Mouse (Mus musculus) liver, adult 2 months (tissue): ENCODE results near the gene Crtc1. TPM values are rescaled to one million over a fixed set of nuclear protein-coding genes. Genes with fewer than 3 reads are reported as not detected.

Experiments
- DNase-seq: peaks from one replicate; pipeline ENCODE4 v3.0.0-alpha.2; 2011; ENCODE audit warnings: low read depth, low spot score; ENCODE audit errors: extremely low read depth
- H3K27ac ChIP-seq: fragments of 200-500 bp; replicated peaks from 2 replicates; pipeline ENCODE4 v1.5.1; 2012; ENCODE audit warnings: low read depth, mild to moderate bottlenecking, control low read depth, inconsistent platforms, low read length; ENCODE audit not compliant: insufficient read depth
- H3K27me3 ChIP-seq: fragments of 200-500 bp; 2 replicates; pipeline ENCODE4 v1.6.1; 2012; ENCODE audit warnings: mild to moderate bottlenecking, moderate library complexity, low read length, inconsistent platforms; ENCODE audit not compliant: control insufficient read depth, insufficient read depth
- H3K36me3 ChIP-seq: fragments of 200-500 bp; 2 replicates; pipeline ENCODE4 v1.6.1; 2012; ENCODE audit warnings: low read length, inconsistent platforms; ENCODE audit not compliant: control insufficient read depth, insufficient read depth
- H3K4me1 ChIP-seq: fragments of 200-500 bp; 2 replicates; pipeline ENCODE4 v1.6.1; 2011; ENCODE audit warnings: low read length; ENCODE audit not compliant: control insufficient read depth, insufficient read depth
- H3K4me3 ChIP-seq: fragments of 200-500 bp; 2 replicates; pipeline ENCODE4 v1.5.1; 2011; ENCODE audit warnings: low read depth, mild to moderate bottlenecking, control low read depth, low read length, moderate library complexity; ENCODE audit not compliant: insufficient read depth
- H3K79me2 ChIP-seq: fragments of 200-500 bp; 2 replicates; pipeline ENCODE4 v1.6.1; 2012; ENCODE audit warnings: inconsistent platforms, mild to moderate bottlenecking, low read length, moderate library complexity; ENCODE audit not compliant: control insufficient read depth, insufficient read depth
- H3K9ac ChIP-seq: fragments of 200-500 bp; 2 replicates; pipeline ENCODE4 v1.6.1; 2012; ENCODE audit warnings: low read depth, mild to moderate bottlenecking, control low read depth, inconsistent platforms, low read length
- CTCF ChIP-seq: fragments of 200-500 bp; IDR thresholded peaks from 2 replicates; pipeline ENCODE4 v1.5.1; 2011; ENCODE audit warnings: low read depth, low read length, control low read depth
- POLR2A ChIP-seq: fragments of 200-500 bp; IDR thresholded peaks from 2 replicates; pipeline ENCODE4 v1.6.1; 2011; ENCODE audit warnings: low read length, control low read depth; ENCODE audit not compliant: insufficient read depth; ENCODE audit errors: extremely low read depth
- WGBS: fragments of 180-500 bp; shearing (Covaris S2); methylation state at CpG from one replicate; pipeline ENCODE4 v1.1.7; 2018; 5-methylcytosine and 5-hydroxymethylcytosine counted together
- polyA plus RNA-seq: library from polyadenylated mRNA; depleted of rRNA; stranded (reverse); fragments of >200 nt; gene quantifications from 2 replicates; pipeline ENCODE4 v1.2.3, GENCODE M21; 2012
- total RNA-seq: library from RNA; depleted of rRNA; stranded (reverse); fragments of >200 nt; gene quantifications from 2 replicates; pipeline ENCODE4 v1.2.3, GENCODE M21; 2014

Crtc1 gene
- total and polyA plus RNA-seq, 2 experiments = 1.2 to 8.2 TPM

DNA sequence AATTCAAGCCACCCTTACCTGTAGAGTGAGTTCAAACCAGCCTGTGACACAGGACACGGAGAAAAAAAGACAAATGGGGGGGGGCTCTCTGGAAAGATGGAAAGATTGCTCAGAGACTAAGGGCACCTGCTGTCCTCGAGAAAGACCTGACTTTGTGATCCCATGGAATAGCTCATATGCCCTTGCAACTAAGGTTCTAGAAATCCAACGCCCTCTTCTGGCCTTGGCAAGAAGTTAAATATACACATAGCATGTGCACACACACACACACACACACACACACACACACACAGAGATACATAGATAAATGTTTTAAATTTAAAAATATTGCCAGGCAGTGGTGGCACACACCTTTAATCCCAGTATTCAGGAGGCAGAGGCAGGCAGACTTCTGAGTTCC is 867 bp upstream of the Crtc1 start:
- Histone ChIP-seq H3K9ac (no peak overlapping the region), H3K4me1 (peaks cover 5% of the 10 kb centered on the region), H3K36me3 (no peaks in the 10 kb centered on the region), H3K27me3 (no peaks in the 10 kb centered on the region), H3K4me3 (no peak overlapping the region), H3K27ac (no peak overlapping the region), H3K79me2 (peaks cover 19% of the 10 kb centered on the region)
- 54% methylated on average over 3 of the region's 3 CpGs for WGBS
- TF ChIP-seq POLR2A (no peak), CTCF (no peak)
- no peak for DNase-seq

DNA sequence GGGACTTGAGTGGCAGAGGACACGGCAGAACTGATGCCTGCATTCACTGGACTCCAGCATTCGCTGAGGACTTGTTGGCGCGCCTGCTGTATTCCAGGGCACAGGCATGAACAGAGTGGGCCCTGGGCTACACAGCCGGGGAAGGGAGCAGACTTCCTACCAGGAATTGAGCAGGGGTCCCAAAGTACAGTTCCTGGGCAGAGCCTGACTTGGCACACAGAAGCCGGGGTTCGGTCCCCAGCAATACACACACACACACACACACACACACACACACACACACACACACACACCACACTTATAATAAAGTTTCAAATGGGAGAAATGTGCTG is 435 bp upstream of the Crtc1 start:
- no peak overlapping the region for H3K27ac ChIP-seq
- TF ChIP-seq CTCF (no peak), POLR2A (no peak)
- peaks cover 5% of the 10 kb centered on the region for H3K4me1 ChIP-seq
- no peaks in the 10 kb centered on the region for H3K27me3 ChIP-seq
- H3K36me3 ChIP-seq = no peaks in the 10 kb centered on the region
- peaks cover 19% of the 10 kb centered on the region for H3K79me2 ChIP-seq
- peak overlapping the region; percentile 43 for H3K9ac ChIP-seq
- H3K4me3 ChIP-seq = peak overlapping the region; percentile 42; the same call in 1 of the 2 replicates
- no peak for DNase-seq
- 2% methylated on average over 7 of the region's 7 CpGs for WGBS

DNA sequence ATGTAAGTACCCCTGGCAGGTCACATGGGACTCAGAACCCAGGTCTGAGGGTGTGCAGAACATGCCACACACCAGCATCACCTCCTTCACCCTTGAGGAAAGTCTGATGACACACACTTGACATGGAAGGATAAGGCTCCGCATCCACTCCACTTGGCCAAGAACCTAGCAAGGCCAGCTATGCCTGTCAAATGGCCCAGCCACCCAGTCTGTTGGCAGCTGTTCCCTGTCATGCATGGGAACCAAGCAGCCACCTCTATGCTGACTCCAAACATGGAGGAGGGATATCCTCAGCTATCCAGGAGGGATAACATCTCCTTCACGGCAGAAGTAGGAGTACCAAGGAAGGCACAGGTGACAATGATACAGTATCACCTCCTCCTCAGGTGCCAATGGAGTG is 956 bp downstream of the Crtc1 start:
- no peak overlapping the region for H3K27ac ChIP-seq

DNA sequence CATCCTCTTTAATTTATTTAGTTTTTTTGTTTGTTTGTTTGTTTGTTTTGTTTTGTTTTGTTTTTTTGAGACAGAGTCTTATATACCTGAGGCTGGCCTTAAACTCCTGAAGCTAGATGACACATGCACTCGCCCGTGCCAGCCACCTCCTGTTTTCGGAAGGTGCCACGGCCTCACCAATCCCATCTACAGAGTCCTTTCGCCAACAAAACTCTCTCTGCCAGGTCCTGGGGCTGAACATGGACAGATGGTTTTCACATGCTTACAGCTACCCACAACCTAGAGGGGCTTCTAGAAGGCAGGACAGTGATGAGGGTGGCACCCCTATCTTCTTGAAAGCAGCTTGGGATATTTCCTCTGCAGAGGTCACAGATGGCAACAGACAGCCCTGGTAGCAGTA is 4.2 kb downstream of the Crtc1 start:
- no peak overlapping the region for H3K9ac ChIP-seq
- 97% methylated on average over 5 of the region's 5 CpGs for WGBS
- no peak for TF ChIP-seq CTCF
- TF ChIP-seq POLR2A = no peak

More for the DNA sequence above, 956 bp downstream of the Crtc1 start:
- H3K27me3 ChIP-seq = no peaks in the 10 kb centered on the region
- H3K79me2 ChIP-seq = peaks cover 23% of the 10 kb centered on the region
- DNase-seq = no peak
- 84% methylated on average over 2 of the region's 2 CpGs for WGBS
- no peak overlapping the region for H3K4me3 ChIP-seq
- peaks cover 5% of the 10 kb centered on the region for H3K4me1 ChIP-seq
- TF ChIP-seq CTCF (no peak), POLR2A (no peak)
- no peak overlapping the region for H3K9ac ChIP-seq
- H3K36me3 ChIP-seq = no peaks in the 10 kb centered on the region

DNA sequence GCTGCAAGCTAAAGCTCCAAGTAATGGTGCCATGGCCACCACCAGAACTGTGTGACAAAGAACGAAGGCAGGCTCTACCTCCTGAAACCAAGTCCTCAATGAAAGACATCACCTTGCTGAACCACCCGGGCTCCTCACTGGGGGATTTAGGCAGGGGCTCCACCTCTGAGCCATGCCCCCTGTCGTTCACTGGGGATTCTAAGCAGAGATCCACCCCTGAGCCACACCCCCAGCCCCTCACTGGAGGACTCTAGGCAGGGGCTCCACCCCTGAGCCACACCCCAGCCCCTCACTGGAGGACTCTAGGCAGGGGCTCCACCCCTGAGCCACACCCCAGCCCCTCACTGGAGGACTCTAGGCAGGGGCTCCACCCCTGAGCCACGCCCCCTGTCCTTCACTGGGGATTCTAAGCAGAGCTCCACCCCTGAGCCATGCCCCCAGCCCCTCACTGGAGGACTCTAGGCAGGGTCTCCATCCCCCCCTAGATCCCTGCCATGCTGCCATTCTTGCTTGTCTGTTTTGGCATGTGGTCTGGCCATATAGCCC is 6.3 kb downstream of the Crtc1 start:
- WGBS = 74% methylated on average over 4 of the region's 4 CpGs
- TF ChIP-seq POLR2A (no peak), CTCF (no peak)
- no peak for DNase-seq
- Histone ChIP-seq H3K36me3 (no peaks in the 10 kb centered on the region), H3K4me1 (no peaks in the 10 kb centered on the region), H3K79me2 (peaks cover 42% of the 10 kb centered on the region), H3K4me3 (no peak overlapping the region), H3K27me3 (no peaks in the 10 kb centered on the region), H3K9ac (no peak overlapping the region), H3K27ac (no peak overlapping the region)

More for the DNA sequence above, 4.2 kb downstream of the Crtc1 start:
- DNase-seq = no peak
- Histone ChIP-seq H3K79me2 (peaks cover 41% of the 10 kb centered on the region), H3K36me3 (no peaks in the 10 kb centered on the region), H3K27ac (no peak overlapping the region), H3K4me3 (no peak overlapping the region), H3K4me1 (peaks cover 5% of the 10 kb centered on the region), H3K27me3 (no peaks in the 10 kb centered on the region)

DNA sequence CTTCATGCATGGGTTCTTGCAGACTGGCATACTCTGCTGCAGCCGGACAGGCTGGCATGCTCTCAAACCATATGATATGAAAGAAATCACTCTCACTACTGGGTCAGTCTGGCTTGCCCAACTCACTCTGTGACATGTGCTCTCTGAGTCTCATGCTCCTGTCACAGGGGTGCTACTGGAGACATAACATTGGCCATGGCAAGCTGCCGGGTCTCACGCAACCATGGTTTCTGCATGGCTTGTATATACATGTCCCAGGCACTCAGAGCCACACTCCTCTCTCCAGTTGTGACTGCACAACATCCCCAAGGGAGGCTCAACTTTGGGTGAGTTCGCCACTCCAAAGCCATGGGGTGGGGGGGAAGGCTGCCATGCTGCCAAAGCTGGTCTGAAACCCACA is 8.2 kb downstream of the Crtc1 start:
- H3K4me3 ChIP-seq = no peak overlapping the region
- H3K79me2 ChIP-seq = peaks cover 40% of the 10 kb centered on the region
- no peaks in the 10 kb centered on the region for H3K27me3 ChIP-seq
- no peaks in the 10 kb centered on the region for H3K4me1 ChIP-seq
- WGBS = 94% methylated on average over 4 of the region's 4 CpGs
- no peak for DNase-seq
- H3K36me3 ChIP-seq = no peaks in the 10 kb centered on the region
- no peak overlapping the region for H3K27ac ChIP-seq
- TF ChIP-seq CTCF (no peak), POLR2A (no peak)
- no peak overlapping the region for H3K9ac ChIP-seq
